Mouse (Mus musculus) liver, embryonic 14.5 days (tissue): ENCODE results near the gene Dll4. TPM values are rescaled to one million over a fixed set of nuclear protein-coding genes. Genes with fewer than 3 reads are reported as not detected.

ENCODE experiments used
- ATAC-seq: fragments of 200-750 bp; cut with Nextera tagmentation; 2 replicates; pipeline ENCODE4 v1.8.0; 2017; ENCODE audit warnings: moderate number of reproducible peaks, mild to moderate bottlenecking, moderate library complexity; ENCODE audit not compliant: insufficient read depth
- DNase-seq, 3 experiments: peaks; one replicate each; pipeline ENCODE4 v3.0.0-alpha.2; 2012 to 2013; ENCODE audit warnings: low read depth in 3 of 3, low spot score in 3 of 3
- H3K27ac ChIP-seq: fragments of 300-500 bp; sonication (generic); 2 replicates; pipeline ENCODE4 v1.5.1; 2014; ENCODE audit warnings: moderate library complexity, mild to moderate bottlenecking, control low read depth, inconsistent platforms
- H3K27me3 ChIP-seq: fragments of 300-500 bp; sonication (generic); 2 replicates; pipeline ENCODE4 v1.6.1; 2014; ENCODE audit warnings: mild to moderate bottlenecking, low read length, moderate library complexity; ENCODE audit not compliant: control insufficient read depth, insufficient read depth
- H3K36me3 ChIP-seq: fragments of 300-500 bp; sonication (generic); replicated peaks from 2 replicates; pipeline ENCODE4 v1.6.1; 2014; ENCODE audit warnings: low read depth; ENCODE audit not compliant: control insufficient read depth, insufficient read depth
- H3K4me1 ChIP-seq, 2 experiments: fragments of 200-500 bp in 1 of 2; fragments of 300-500 bp in 1 of 2; sonication (generic) in 1 of 2; replicated peaks; 2 replicates each; pipeline ENCODE4 v1.6.1; 2012 to 2014; ENCODE audit warnings: antibody characterized with exemption in 1 of 2, inconsistent platforms in 1 of 2, low read length in 1 of 2; ENCODE audit not compliant: control insufficient read depth in 2 of 2, insufficient read depth in 2 of 2
- H3K4me2 ChIP-seq: fragments of 300-500 bp; sonication (generic); 2 replicates; pipeline ENCODE4 v1.6.1; 2014; ENCODE audit warnings: low read depth, mild to moderate bottlenecking, control low read depth, moderate library complexity
- H3K4me3 ChIP-seq, 2 experiments: fragments of 200-500 bp in 1 of 2; fragments of 300-500 bp in 1 of 2; sonication (generic) in 1 of 2; 2 replicates each; pipeline ENCODE4 v1.5.1; 2012 to 2014; ENCODE audit warnings: low read depth in 2 of 2, low read length in 2 of 2, mild to moderate bottlenecking in 2 of 2, control low read depth in 1 of 2, inconsistent platforms in 1 of 2, moderate library complexity in 1 of 2; ENCODE audit not compliant: insufficient read depth in 1 of 2
- H3K9ac ChIP-seq: fragments of 300-500 bp; sonication (generic); replicated peaks from 2 replicates; pipeline ENCODE4 v1.6.1; 2014; ENCODE audit warnings: mild to moderate bottlenecking, control low read depth, moderate library complexity
- H3K9me3 ChIP-seq: fragments of 300-500 bp; sonication (generic); 2 replicates; pipeline ENCODE4 v1.6.1; 2016; ENCODE audit warnings: low read length, mixed read lengths; ENCODE audit not compliant: control insufficient read depth
- CTCF ChIP-seq: IDR thresholded peaks from 2 replicates; pipeline ENCODE4 v1.5.1; 2016; ENCODE audit warnings: antibody characterized with exemption, low read depth, control low read depth
- EP300 ChIP-seq: IDR thresholded peaks from 2 replicates; pipeline ENCODE4 v1.6.1; 2016; ENCODE audit warnings: antibody characterized with exemption, low read depth
- WGBS: fragments of 180-500 bp; shearing (Covaris S2); extraction: QIAGEN DNeasy Blood & Tissue Kit; methylation state at CpG from one replicate; pipeline ENCODE4 v1.1.7; 2014; ENCODE audit not compliant: insufficient replicate concordance; 5-methylcytosine and 5-hydroxymethylcytosine counted together
- polyA plus RNA-seq, 2 experiments: library from polyadenylated mRNA; depleted of rRNA in 1 of 2; stranded (reverse) in 1 of 2; unstranded in 1 of 2; fragments of >200 nt; fragmentation: Nextera tagmentation in 1 of 2; extraction: Ambion mirVana in 1 of 2; gene quantifications; 2 replicates each; pipeline versions ENCODE4 v1.2.1 to v1.2.3; 2012 to 2014

Dll4 gene
- polyA plus RNA-seq, 2 experiments = 0.86 to 1.4 TPM

- no peak overlapping the region for H3K27ac ChIP-seq
- ATAC-seq (no peak), DNase-seq (no peak)
- no peak overlapping the region for H3K4me2 ChIP-seq
- peaks cover 22% of the 10 kb centered on the region for H3K27me3 ChIP-seq
- WGBS = 53% methylated on average over 1 of the region's 1 CpGs
- no peak overlapping the region for H3K9ac ChIP-seq
- no peak overlapping the region for H3K4me3 ChIP-seq
- no peaks in the 10 kb centered on the region for H3K9me3 ChIP-seq
- H3K4me1 ChIP-seq = peaks cover 0 to 7% of the 10 kb centered on the region in 2 experiments; a peak in 2 of 4 replicates
- TF ChIP-seq CTCF (no peak), EP300 (no peak)
- no peaks in the 10 kb centered on the region for H3K36me3 ChIP-seq
Measured at GRCm38 (mm10) chr2:119334135-119334534, 8.6 kb downstream of the Dll4 start.

DNA sequence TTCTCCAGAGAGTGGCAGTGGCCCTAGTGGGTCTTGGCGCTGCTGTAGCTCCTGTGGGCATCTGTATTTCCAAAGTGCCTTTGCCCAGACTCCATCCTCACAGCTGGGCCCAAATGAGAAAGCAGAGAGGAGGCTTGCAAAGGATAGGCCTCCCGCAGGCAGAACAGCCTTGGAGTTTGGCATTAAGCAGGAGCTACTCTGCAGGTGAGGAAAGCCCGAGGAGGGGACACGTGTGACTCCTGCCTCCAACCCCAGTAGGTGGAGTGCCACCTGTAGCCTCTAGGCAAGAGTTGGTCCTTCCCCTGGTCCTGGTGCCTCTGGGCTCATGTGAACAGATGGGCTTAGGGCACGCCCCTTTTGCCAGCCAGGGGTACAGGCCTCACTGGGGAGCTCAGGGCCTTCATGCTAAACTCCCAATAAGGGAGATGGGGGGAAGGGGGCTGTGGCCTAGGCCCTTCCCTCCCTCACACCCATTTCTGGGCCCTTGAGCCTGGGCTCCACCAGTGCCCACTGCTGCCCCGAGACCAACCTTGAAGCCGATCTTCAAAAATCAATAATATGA lies 9.5 kb downstream of the Dll4 start:
- ATAC-seq (no peak), DNase-seq (no peak)
- H3K27me3 ChIP-seq = peaks cover 21% of the 10 kb centered on the region
- no peak for TF ChIP-seq CTCF
- 64% methylated on average over 7 of the region's 7 CpGs for WGBS
- H3K9me3 ChIP-seq = no peaks in the 10 kb centered on the region
- H3K9ac ChIP-seq = no peak overlapping the region
- peaks cover 0 to 3% of the 10 kb centered on the region in 2 experiments; a peak in 2 of 4 replicates for H3K4me1 ChIP-seq
- no peaks in the 10 kb centered on the region for H3K36me3 ChIP-seq
- H3K27ac ChIP-seq = no peak overlapping the region
- H3K4me2 ChIP-seq = no peak overlapping the region
- H3K4me3 ChIP-seq = no peak overlapping the region

DNA sequence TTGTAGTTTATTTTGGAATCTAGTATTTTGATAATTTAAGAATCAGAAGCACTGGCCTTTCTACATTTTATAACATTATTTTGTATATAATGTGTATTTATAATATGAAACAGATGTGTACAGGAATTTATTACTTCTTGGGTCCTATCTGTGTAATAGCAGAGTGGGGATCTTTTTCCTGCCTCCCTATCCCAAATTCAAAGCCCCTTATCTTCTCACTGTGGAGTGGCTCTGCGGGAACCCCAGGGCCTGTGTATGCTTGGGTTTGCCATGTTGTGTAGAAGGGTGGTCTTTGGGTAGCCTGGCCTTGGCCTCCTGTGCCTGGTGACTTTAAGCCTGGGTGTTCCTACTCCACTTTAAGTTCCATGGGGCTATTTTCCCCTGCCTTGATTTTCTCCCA lies 10.0 kb downstream of the Dll4 start:
- ATAC-seq (no peak), DNase-seq (no peak)
- WGBS = 73% methylated on average over 1 of the region's 1 CpGs
- Histone ChIP-seq H3K4me3 (no peak overlapping the region), H3K9me3 (no peaks in the 10 kb centered on the region), H3K27ac (no peak overlapping the region), H3K4me2 (no peak overlapping the region), H3K9ac (no peak overlapping the region), H3K36me3 (no peaks in the 10 kb centered on the region), H3K4me1 (peaks cover 0 to 3% of the 10 kb centered on the region in 2 experiments; a peak in 2 of 4 replicates), H3K27me3 (peaks cover 16% of the 10 kb centered on the region)
- TF ChIP-seq CTCF (no peak), EP300 (no peak)

GRCm38 (mm10) chr2:119336002-119336401 lies 10.4 kb downstream of the Dll4 start:
- no peak for DNase-seq

DNA sequence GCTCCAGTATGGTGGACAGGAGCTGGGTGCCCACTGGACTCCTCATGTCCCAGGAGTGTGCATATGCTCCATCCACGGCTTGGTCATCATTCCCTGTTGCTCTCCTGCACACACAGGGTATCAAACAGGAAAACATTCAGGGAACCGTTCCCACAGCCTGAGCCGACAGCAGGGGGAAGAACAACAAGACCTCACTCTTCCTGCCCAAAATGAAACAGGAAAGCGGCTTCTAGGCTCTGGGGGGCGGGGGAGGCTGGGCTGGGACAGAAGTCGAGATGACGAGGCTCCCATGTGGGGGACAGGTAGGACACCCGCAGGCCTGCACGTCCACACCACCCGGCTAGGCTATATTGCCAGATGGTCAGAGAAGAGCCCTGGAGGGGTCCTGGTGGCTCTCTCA lies 10.9 kb downstream of the Dll4 start:
- ATAC-seq (no peak), DNase-seq (no peak)
- Histone ChIP-seq H3K4me2 (no peak overlapping the region), H3K27me3 (peaks cover 12% of the 10 kb centered on the region), H3K4me1 (peaks cover 0 to 3% of the 10 kb centered on the region in 2 experiments; a peak in 2 of 4 replicates), H3K9ac (no peak overlapping the region), H3K9me3 (no peaks in the 10 kb centered on the region), H3K27ac (no peak overlapping the region), H3K4me3 (no peak overlapping the region), H3K36me3 (no peaks in the 10 kb centered on the region)
- TF ChIP-seq EP300 = no peak
- TF ChIP-seq CTCF = no peak
- WGBS = 26% methylated on average over 10 of the region's 10 CpGs

More at GRCm38 (mm10) chr2:119336002-119336401, 10.4 kb downstream of the Dll4 start:
- Histone ChIP-seq H3K9me3 (no peaks in the 10 kb centered on the region), H3K9ac (no peak overlapping the region), H3K4me3 (no peak overlapping the region), H3K27me3 (peaks cover 16% of the 10 kb centered on the region), H3K27ac (no peak overlapping the region), H3K4me1 (peaks cover 0 to 3% of the 10 kb centered on the region in 2 experiments; a peak in 2 of 4 replicates), H3K4me2 (no peak overlapping the region), H3K36me3 (no peaks in the 10 kb centered on the region)
- TF ChIP-seq CTCF (no peak), EP300 (no peak)
- WGBS = 28% methylated on average over 2 of the region's 2 CpGs
- no peak for ATAC-seq
